Mouse (Mus musculus): ENCODE data around the gene Gm37240.

- no peak for TF ChIP-seq CTCF (IDR thresholded peaks at IDR 0.05; ENCODE audit: low read depth, low read length)
- no peak for TF ChIP-seq POLR2A (IDR thresholded peaks at IDR 0.05; ENCODE audit: insufficient read depth, low read length)
Observed at GRCm38 (mm10) chr3:85172532-85172931, 714.8 kb downstream of the Gm37240 start.

Data from ES-Bruce4 (cell line).